Mouse (Mus musculus) G1E (cell line): ENCODE measurements around the gene Spata32.

Experiments
- CTCF ChIP-seq: IDR thresholded peaks from 2 replicates; pipeline ENCODE4 v1.5.1; 2012; ENCODE audit warnings: low read depth, low read length, inconsistent platforms, mixed read lengths
- GATA1 ChIP-seq: IDR thresholded peaks from 2 replicates; pipeline ENCODE4 v1.6.1; 2012; ENCODE audit warnings: borderline replicate concordance, low read length, inconsistent platforms, mixed read lengths
- TAL1 ChIP-seq: conservative IDR thresholded peaks from 2 replicates; pipeline ENCODE4 v1.6.1; 2012; ENCODE audit warnings: low read depth, low read length, inconsistent platforms, mixed read lengths

DNA sequence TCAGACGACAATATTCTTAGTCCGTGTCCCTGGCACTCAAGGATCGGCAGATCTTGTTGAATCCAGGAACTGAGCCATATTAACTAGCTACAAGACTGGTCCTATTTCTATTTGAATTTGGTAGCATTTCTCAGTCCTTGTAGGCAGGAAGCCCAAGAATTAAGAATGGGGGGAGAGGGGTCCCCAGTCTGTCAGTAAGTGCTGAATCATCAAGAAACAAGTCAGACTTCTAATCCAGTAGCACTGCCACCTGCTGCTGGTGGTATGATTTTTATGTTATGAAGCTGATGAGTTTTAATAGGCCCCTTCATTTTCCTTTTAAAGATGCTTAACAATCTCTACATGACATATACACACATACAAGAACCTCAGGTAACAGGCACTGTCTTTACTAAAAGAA lies 32.1 kb upstream of the Spata32 start:
- TF ChIP-seq TAL1 (no peak), CTCF (no peak), GATA1 (no peak)
